Mouse (Mus musculus) liver, adult (tissue): Measurements from ENCODE around the gene Nppa.

Experiments
- GATA4 ChIP-seq: IDR thresholded peaks from 2 replicates; pipeline ENCODE4 v1.6.1; 2014; ENCODE audit warnings: mild to moderate bottlenecking, low read length; ENCODE audit not compliant: insufficient replicate concordance

The Nppa gene

DNA sequence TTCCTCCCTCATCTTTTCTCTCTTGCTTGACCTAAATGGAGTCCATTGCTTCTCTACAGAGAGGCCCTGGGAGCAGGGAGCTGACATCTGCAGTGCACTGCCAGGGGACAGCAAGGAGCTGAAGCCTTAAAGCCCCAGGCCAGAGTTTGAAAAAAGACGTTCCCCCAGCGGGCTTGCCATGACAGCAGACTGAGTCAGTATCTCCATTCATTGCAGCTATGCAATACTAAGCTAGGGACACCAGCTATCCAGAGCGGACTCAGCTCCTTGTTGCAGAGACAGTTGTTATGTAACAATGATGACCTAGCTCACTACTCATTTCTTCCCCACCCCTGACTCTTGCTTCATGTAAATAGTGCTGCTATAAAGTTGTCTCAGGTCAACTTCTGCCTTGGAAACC, 5.2 kb upstream of the Nppa start:
- TF ChIP-seq GATA4 = no peak

DNA sequence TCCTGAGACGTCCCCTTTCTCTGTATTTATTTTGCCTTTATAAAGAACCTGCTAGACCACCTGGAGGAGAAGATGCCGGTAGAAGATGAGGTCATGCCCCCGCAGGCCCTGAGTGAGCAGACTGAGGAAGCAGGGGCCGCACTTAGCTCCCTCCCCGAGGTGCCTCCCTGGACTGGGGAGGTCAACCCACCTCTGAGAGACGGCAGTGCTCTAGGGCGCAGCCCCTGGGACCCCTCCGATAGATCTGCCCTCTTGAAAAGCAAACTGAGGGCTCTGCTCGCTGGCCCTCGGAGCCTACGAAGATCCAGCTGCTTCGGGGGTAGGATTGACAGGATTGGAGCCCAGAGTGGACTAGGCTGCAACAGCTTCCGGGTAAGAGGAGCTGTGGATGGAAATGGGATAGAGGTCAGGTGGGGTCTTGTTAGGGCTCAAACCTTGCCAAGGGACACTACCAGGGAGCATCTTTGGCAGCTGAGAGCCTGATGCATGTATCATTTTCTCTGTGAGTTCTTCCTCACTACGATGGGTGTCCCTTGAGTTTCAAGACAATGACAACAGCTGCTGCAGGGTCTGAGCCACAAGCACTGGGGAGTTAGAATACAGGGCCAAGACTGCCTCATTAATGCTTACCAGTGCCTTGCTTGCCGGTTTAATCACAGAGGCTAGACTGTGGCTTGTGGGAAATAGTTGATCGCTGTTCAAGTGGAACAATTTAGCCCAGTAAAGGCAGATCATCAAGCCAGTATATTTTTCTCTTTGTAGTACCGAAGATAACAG, 679 bp downstream of the Nppa start:
- TF ChIP-seq GATA4 = no peak

GRCm38 (mm10) chr4:148001866-148002265, 1.3 kb downstream of the Nppa start:
- no peak for TF ChIP-seq GATA4

DNA sequence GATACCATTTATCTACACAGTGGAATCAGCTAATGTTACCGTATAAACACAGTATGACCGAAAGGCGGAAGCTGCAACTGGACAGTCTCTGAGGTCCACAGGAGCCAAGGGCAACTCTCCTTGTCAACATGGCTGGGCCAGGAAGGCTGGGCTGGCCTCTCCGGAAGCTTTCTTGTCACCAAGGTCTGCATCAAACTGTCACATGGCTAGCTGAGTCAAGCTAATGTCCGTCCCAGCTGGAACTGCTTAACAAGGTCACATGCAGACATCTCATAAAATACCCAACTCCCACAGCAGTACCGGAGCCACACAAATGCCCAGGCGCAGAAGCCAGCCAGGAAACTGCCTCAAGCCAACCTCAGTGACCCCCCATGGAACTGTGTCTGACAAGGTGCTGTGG, 3.8 kb downstream of the Nppa start:
- TF ChIP-seq GATA4 = no peak

DNA sequence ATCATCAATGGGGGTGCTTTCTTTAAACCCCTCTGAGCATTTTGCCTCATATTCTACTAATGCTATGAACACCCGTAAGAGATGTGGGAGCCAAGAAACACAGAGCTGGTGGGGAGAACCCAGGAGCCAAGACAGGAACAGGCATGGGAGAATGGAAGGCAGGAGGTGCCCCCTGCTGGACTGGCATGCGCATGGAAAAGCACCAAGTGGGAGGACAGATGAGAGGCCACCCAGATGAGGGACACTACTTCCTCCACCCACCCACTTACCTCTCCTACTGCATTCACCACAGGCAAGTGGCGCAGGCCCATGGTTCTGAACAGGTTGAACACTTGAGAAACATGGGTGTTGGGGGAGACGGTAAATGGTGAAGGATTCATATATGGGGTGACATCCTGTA, 7.9 kb downstream of the Nppa start:
- TF ChIP-seq GATA4 = no peak

DNA sequence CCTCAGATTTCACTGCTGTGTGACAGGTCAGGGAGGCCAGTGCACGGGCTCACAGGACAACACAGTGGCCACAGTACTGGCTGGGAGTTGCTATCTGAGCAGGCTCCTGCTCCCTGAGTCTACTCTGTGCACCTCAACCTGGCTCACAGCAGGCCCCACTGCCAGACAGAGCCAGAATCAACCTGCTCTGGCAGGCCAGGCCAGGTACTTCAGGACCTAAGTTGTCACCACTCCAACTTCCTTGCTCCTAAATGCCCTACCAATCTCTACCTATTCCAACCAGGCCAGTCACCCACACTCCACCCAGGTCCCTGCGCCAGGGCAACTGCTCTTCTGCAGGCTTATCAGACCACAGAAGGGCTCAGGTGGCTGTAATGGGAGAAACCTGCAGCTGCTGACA, 9.1 kb downstream of the Nppa start:
- TF ChIP-seq GATA4 = no peak

DNA sequence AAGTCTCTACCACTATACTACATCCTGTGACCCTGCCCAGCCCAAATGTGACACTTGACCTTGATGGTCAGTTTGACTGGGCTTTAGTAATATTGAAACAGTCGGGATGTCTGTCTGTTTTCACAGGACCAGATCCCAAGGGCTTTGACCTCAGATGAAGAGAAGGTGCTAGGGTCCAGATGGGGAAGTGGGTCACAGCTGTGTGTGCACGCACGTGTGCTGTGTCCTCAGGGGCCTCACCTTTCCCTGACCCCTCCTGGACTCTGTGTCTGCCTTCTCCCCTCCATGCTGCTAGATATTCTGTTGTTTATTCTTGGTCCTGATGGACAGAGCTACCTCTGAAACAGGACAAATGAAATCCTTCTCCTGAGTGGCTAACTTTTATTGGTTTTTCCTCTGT, 10.8 kb downstream of the Nppa start:
- no peak for TF ChIP-seq GATA4

GRCm38 (mm10) chr4:148012216-148012615, 11.7 kb downstream of the Nppa start:
- no peak for TF ChIP-seq GATA4

GRCm38 (mm10) chr4:148015418-148015817, 14.9 kb downstream of the Nppa start:
- no peak for TF ChIP-seq GATA4

DNA sequence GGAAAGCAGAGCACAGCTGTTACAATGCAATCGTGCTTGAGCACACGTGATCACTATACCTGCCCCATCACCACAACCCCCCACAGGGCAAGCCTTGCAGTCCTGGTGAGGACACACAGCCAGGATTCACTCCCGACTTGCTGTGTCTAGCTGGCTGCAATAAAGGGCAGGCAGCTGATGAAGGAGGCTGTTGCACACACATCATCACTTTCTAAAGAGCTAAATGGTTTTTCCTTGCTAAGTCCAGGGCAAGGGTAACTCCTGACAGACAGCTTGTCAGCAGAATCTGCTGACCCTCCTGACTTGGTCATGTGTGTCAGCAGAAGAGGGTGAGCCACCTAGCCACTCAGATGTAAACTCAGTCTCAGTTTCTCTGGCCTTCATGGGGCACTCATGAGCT, 16.5 kb downstream of the Nppa start:
- TF ChIP-seq GATA4 = no peak

DNA sequence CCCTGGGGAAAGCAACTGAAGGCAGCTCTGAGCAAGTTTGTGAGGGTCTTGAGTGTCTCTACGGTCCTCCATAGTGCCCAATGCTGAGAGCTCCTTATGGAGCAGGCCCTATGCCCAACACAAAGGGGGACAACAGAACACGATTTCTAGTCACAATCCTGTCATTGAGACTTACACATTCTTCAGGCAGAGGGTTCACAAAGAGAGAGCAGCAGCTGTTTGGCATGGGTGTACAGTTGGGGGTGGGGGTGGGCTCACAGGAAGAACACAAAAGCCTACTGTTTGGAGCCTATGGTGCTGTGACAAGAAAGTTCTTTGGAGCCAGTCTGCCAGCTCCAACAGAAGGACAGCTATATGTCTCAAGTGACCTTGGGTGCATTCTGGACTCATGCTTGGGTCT, 17.9 kb downstream of the Nppa start:
- no peak for TF ChIP-seq GATA4

GRCm38 (mm10) chr4:148024003-148024402, 23.5 kb downstream of the Nppa start:
- TF ChIP-seq GATA4 = no peak

GRCm38 (mm10) chr4:148029297-148029696, 28.8 kb downstream of the Nppa start:
- no peak for TF ChIP-seq GATA4

GRCm38 (mm10) chr4:148030506-148030905, 30.0 kb downstream of the Nppa start:
- TF ChIP-seq GATA4 = no peak

GRCm38 (mm10) chr4:148033858-148034410, 33.4 kb downstream of the Nppa start:
- no peak for TF ChIP-seq GATA4

- TF ChIP-seq GATA4 = no peak
These were observed 34.9 kb downstream of the Nppa start for GRCm38 (mm10) chr4:148035440-148035839.

GRCm38 (mm10) chr4:148038079-148038599, 37.6 kb downstream of the Nppa start:
- TF ChIP-seq GATA4 = no peak

DNA sequence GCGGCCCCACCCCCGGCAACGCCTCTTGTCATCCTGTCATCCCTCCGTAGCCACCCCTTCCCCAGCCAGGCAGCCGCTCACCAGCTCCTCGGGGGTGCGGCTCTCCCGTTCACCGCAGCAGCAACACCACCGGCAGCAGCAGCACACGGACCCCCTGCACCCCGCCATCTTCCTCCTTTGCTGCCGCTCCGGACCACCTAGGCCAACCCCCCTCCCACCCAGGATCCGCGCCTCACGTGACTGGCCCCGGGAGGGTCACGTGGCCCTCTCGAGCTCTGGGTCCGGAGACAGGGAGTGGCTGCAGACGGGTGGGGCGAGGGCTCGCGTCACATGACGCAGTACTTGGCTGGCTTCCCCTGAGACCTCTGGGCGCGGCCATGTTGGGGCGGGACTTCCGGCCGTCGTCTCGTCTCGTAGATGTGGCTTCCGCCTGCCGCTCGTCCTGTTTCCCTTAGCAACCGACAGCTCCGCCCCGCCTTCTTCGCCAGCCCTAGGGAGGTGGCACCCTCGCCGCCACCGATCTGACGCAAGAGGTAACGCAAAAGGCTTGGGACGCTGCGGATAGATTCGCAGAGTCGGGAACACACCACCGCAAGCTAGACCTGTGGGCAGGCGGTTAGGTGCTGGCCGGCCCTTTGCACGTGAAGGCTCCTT, 38.2 kb downstream of the Nppa start, which contains the start of the genes Clcn6 and Mthfr:
Gene Clcn6 (minus strand): TSS at position 222 of the 654 bp plus-strand sequence.
Gene Mthfr (plus strand): TSS at position 478 of the 654 bp plus-strand sequence.
- TF ChIP-seq GATA4 = no peak
